Mouse (Mus musculus) heart, postnatal 0 days (tissue): ENCODE measurements at regions not wholly inside any gene's neighbourhood (a gene's known extent, or its start where the extent isn't known, plus 50 kb on each side); places are given as distances from the start of the nearest gene placed in this dataset.

Experiments used
- CTCF ChIP-seq: IDR thresholded peaks from 2 replicates; pipeline ENCODE4 v1.5.1; 2016; ENCODE audit warnings: antibody characterized with exemption, control low read depth, low read depth
- EP300 ChIP-seq: IDR thresholded peaks from 2 replicates; pipeline ENCODE4 v1.6.1; 2016; ENCODE audit warnings: antibody characterized with exemption, low read depth

DNA sequence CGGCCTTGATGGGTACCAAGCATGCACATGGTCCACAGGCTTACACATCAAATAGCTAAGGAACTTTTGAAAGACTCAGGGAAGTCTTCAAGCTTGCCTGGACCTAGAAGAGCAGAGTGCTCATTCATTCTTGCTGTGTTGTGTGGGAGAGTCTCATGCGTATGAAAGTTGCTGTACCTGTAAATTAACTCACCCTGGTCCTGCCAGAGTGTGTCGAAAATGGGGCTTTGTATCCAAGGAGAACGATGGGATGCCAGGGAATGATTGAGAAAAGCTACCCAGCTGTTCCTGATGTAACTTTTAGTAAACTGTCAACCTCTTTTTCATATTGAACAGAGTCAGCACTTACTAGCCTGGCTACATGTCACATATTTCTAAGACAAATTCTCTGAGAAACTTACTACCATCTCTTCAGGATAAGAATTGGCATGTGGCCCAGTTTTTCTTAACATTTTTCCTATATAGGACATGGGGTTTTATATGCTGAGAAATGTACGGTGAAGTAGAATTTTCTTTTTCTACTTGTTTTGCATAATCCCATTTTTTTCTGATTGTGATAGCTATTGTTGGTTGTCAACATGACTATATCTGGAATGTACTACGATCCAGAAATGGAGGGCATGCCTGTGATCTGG lies 95.0 kb upstream of the Rreb1 start:
- TF ChIP-seq CTCF (no peak), EP300 (no peak)
